Comparison of ENCODE assay signal across 8 mouse cellular contexts in the genomic region with DNA sequence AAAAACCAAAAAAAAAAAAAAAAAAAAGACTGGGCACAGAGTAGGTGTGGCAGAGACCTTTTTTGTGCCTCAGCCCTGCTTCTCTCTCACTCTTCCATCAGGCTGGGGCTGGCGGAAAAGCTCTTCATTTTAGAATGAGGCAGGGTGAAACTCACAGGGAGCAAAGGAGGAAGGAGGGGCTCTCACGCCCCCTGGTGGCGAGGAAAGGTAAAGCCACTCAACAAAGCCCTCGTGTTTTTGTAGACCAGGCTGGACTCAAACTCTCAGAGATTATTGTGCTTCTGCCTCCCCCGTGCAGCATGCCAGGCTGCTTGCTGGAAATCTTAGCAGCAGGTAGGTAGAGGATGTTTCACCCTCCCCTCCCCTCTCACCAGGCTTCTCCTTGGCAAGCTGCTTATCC. TPM values are rescaled to one million over a fixed set of nuclear protein-coding genes. Genes with fewer than 3 reads are reported as not detected.
DNase-seq lines count a peak whose midpoint lies in the region; TF ChIP-seq lines count a peak whose summit lies in the region.

No protein-coding gene starts in this region.

- H3K36me3 ChIP-seq in kidney, adult 2 months (ENCODE audit: control insufficient read depth, insufficient read depth, low read length) = peaks cover 4% of the 10 kb centered on the region
- peaks cover 5% of the 10 kb centered on the region; the same call in 1 of the 2 replicates for H3K36me3 ChIP-seq in ES-E14 (ENCODE audit: control insufficient read depth, insufficient read depth, low read length, poor library complexity, severe bottlenecking)

- no peaks in the 10 kb centered on the region for H3K27me3 ChIP-seq in kidney, adult 2 months (replicated peaks; ENCODE audit: control insufficient read depth, insufficient read depth, low read length)

- WGBS in kidney, adult 2 months = 27% methylated on average over 5 of the region's 5 CpGs

- no peak overlapping the region for H3K9ac ChIP-seq in ES-E14 (ENCODE audit: insufficient read depth, low read depth, low read length, poor library complexity, severe bottlenecking)

- no peak overlapping the region for H3K27ac ChIP-seq in kidney, adult 2 months (ENCODE audit: insufficient read depth, low read depth, low read length)
- no peak overlapping the region for H3K27ac ChIP-seq in ES-E14 (ENCODE audit: insufficient read depth, low read depth, low read length, poor library complexity, severe bottlenecking)
- no peak overlapping the region for H3K27ac ChIP-seq in bone marrow macrophage, adult 2 months (ENCODE audit: insufficient read depth, low read depth, low read length)

- peak; percentile 70 for DNase-seq in kidney, adult 2 months
- no peak for DNase-seq in kidney, adult 11 months
- DNase-seq in ES-E14 (ENCODE audit: low read depth, low spot score) = peak; percentile 63
- peak; percentile 43 to 69 for DNase-seq in frontal cortex, postnatal 36 days (ENCODE audit: low spot score in 2 of 2)
- DNase-seq in layer of hippocampus, postnatal 14 days (ENCODE audit: low spot score in 2 of 2) = peak; percentile 50 to 63
- DNase-seq in naive thymus-derived CD4-positive, alpha-beta T cell, adult 2 months (ENCODE audit: low read depth) = peak; percentile 82
- peak; percentile 62 for DNase-seq in thymus, postnatal 25 days

- in situ Hi-C loops in ES-E14 (cut with MboI; ENCODE audit: low sequenced_read_pairs in 2 of 2, unreplicated experiment in 2 of 2) = loop anchor here in 1 of 2 experiments (25.0 kb wide), 2 partner anchors 163 to 288 kb away; partner anchors contain the start of genes C5ar1, Inafm1 and Slc8a2

- TF ChIP-seq CTCF in kidney, adult 2 months (conservative IDR thresholded peaks at IDR 0.05; ENCODE audit: insufficient read depth, insufficient read length, low read depth, low read length) = peak; percentile 85
- TF ChIP-seq CTCF in bone marrow macrophage, adult 2 months (IDR thresholded peaks at IDR 0.05; ENCODE audit: low read depth, low read length) = peak; percentile 90

- no peak for TF ChIP-seq POLR2A in kidney, adult 2 months (IDR thresholded peaks at IDR 0.05; ENCODE audit: low read depth, low read length)
- TF ChIP-seq POLR2A in bone marrow macrophage, adult 2 months (IDR thresholded peaks at IDR 0.05; ENCODE audit: borderline replicate concordance, low read depth, low read length) = no peak

- no peaks in the 10 kb centered on the region for H3K9me3 ChIP-seq in ES-E14 (ENCODE audit: control insufficient read depth, insufficient read depth, low read depth, low read length)

- no peaks in the 10 kb centered on the region for H3K4me1 ChIP-seq in kidney, adult 2 months (ENCODE audit: control insufficient read depth, insufficient read depth, low read length)
- H3K4me1 ChIP-seq in ES-E14 (ENCODE audit: control insufficient read depth in 2 of 2, insufficient read depth in 2 of 2, low read length in 2 of 2, poor library complexity in 1 of 2) = peaks cover 2 to 38% of the 10 kb centered on the region in 2 experiments; a peak in 2 of 4 replicates
- H3K4me1 ChIP-seq in bone marrow macrophage, adult 2 months (ENCODE audit: control insufficient read depth, insufficient read depth, low read length) = no peaks in the 10 kb centered on the region

- H3K4me3 ChIP-seq in kidney, adult 2 months (ENCODE audit: insufficient read depth, low read depth, low read length) = no peak overlapping the region
- H3K4me3 ChIP-seq in ES-E14 (ENCODE audit: insufficient read depth in 1 of 2, low read depth in 1 of 2, low read length in 2 of 2, poor library complexity in 1 of 2, severe bottlenecking in 1 of 2) = no peak overlapping the region
- H3K4me3 ChIP-seq in bone marrow macrophage, adult 2 months (ENCODE audit: insufficient read depth, low read length) = no peak overlapping the region

TF ChIP-seq in ES-E14, 5 proteins besides CTCF, POLR2A, EP300 and RAD21:
- TF ChIP-seq HCFC1 (IDR thresholded peaks at IDR 0.05; ENCODE audit: borderline replicate concordance, insufficient read depth, low read length) (no peak), ZNF384 (IDR thresholded peaks at IDR 0.05; ENCODE audit: low read depth, low read length) (0 out of 2 replicates have a peak, but pooled peaks have one; percentile 12)

RNA-seq across cellular contexts. Expression of gene Ehd2, which starts 7.3 kb away (rescaled TPM):
- polyA plus RNA-seq in kidney, adult 2 months (2012; rRNA removed) = 30.2 and 33.7 TPM in 2 replicates
- 3.8 and 6.8 TPM in 2 replicates for total RNA-seq in ES-E14 (2012; rRNA removed)
- polyA plus RNA-seq in bone marrow macrophage, adult 2 months (2012; ENCODE audit: insufficient read depth, insufficient read length, missing spikeins) = 0.52 and 1.2 TPM in 2 replicates
- total RNA-seq in layer of hippocampus, postnatal 14 days (2021) = 1 to 10 TPM; 7.0 to 9.3 TPM

RNA-seq across cellular contexts. Expression of gene Nop53, which starts 28.8 kb away (rescaled TPM):
- 87.9 and 88.9 TPM in 2 replicates for polyA plus RNA-seq in kidney, adult 2 months (2012; rRNA removed)
- 212 and 220 TPM in 2 replicates for total RNA-seq in ES-E14 (2012; rRNA removed)
- polyA plus RNA-seq in bone marrow macrophage, adult 2 months (2012; ENCODE audit: insufficient read depth, insufficient read length, missing spikeins) = 184 and 188 TPM in 2 replicates
- 100 to 1,000 TPM; 109 to 115 TPM for total RNA-seq in layer of hippocampus, postnatal 14 days (2021)

RNA-seq across cellular contexts. Expression of gene Selenow, which starts 52.5 kb away (rescaled TPM):
- 236 and 288 TPM in 2 replicates for polyA plus RNA-seq in kidney, adult 2 months (2012; rRNA removed)
- total RNA-seq in ES-E14 (2012; rRNA removed) = 36.3 and 54.0 TPM in 2 replicates
- polyA plus RNA-seq in bone marrow macrophage, adult 2 months (2012; ENCODE audit: insufficient read depth, insufficient read length, missing spikeins) = 51.4 and 52.0 TPM in 2 replicates
- 1,000 to 10,000 TPM; 1,721 to 1,761 TPM for total RNA-seq in layer of hippocampus, postnatal 14 days (2021)

Comparison
In these comparisons a context has a peak if more than half of its experiments do, and no peak if none do; other contexts are left out.
1. RNA of gene Selenow, which starts 52.5 kb away (total RNA-seq): 1,721 to 1,761 TPM in layer of hippocampus, postnatal 14 days; 36.3 to 54.0 TPM in ES-E14; every median in the first group is over 10 times any median in the second.